Mouse (Mus musculus) R1 (cell line): ENCODE data around the gene Tas1r1.
A peak's percentile ranks its signal among the peaks of the same experiment; 100 is the strongest.

Experiments
- DNase-seq: peaks from one replicate; pipeline ENCODE4 v3.0.0-alpha.2; 2018; ENCODE audit warnings: low read depth, low spot score

Tas1r1 gene

GRCm38 (mm10) chr4:152044609-152045008 lies 6.2 kb upstream of the Tas1r1 start:
- no peak for DNase-seq

- DNase-seq = peak; percentile 45
Observed at GRCm38 (mm10) chr4:152043171-152043570, 4.8 kb upstream of the Tas1r1 start.

- DNase-seq = no peak
Observed at GRCm38 (mm10) chr4:152041924-152042641, 3.7 kb upstream of the Tas1r1 start.

GRCm38 (mm10) chr4:152039831-152040310 lies 1.5 kb upstream of the Tas1r1 start:
- DNase-seq = no peak

- peak; percentile 90 for DNase-seq
Observed at GRCm38 (mm10) chr4:152038985-152039830, 840 bp upstream of the Tas1r1 start, which contains the start of gene Nol9. Nol9 (plus strand) TSS chr4:152039321.

- peak; percentile 83 for DNase-seq
Observed at GRCm38 (mm10) chr4:152036464-152036863, 1.9 kb downstream of the Tas1r1 start.

GRCm38 (mm10) chr4:152032922-152033321 lies 5.4 kb downstream of the Tas1r1 start:
- no peak for DNase-seq

GRCm38 (mm10) chr4:152029997-152030396 lies 8.4 kb downstream of the Tas1r1 start:
- no peak for DNase-seq

- no peak for DNase-seq
Observed at GRCm38 (mm10) chr4:152029087-152029486, 9.3 kb downstream of the Tas1r1 start.

GRCm38 (mm10) chr4:152028456-152028855 lies 9.9 kb downstream of the Tas1r1 start:
- DNase-seq = no peak

GRCm38 (mm10) chr4:152027524-152027923 lies 10.8 kb downstream of the Tas1r1 start, which contains the start of gene Zbtb48:
Zbtb48 (minus strand) TSS chr4:152027671.
- DNase-seq = peak; percentile 97

GRCm38 (mm10) chr4:152026751-152027508 lies 11.4 kb downstream of the Tas1r1 start:
- peak; percentile 77 for DNase-seq

GRCm38 (mm10) chr4:152024525-152024924 lies 13.8 kb downstream of the Tas1r1 start:
- no peak for DNase-seq

GRCm38 (mm10) chr4:152022506-152022905 lies 15.9 kb downstream of the Tas1r1 start:
- no peak for DNase-seq

GRCm38 (mm10) chr4:152021568-152022097 lies 16.7 kb downstream of the Tas1r1 start:
- DNase-seq = no peak

- no peak for DNase-seq
Observed at GRCm38 (mm10) chr4:152020024-152020423, 18.3 kb downstream of the Tas1r1 start.

GRCm38 (mm10) chr4:152019073-152019472 lies 19.3 kb downstream of the Tas1r1 start:
- DNase-seq = no peak

GRCm38 (mm10) chr4:152013036-152013813 lies 25.1 kb downstream of the Tas1r1 start:
- DNase-seq = no peak

GRCm38 (mm10) chr4:152012109-152012508 lies 26.3 kb downstream of the Tas1r1 start:
- no peak for DNase-seq

- no peak for DNase-seq
Observed at GRCm38 (mm10) chr4:152011171-152011760, 27.1 kb downstream of the Tas1r1 start.
